Mouse (Mus musculus) R1 (cell line): ENCODE data around the gene Tpk1.
A peak's percentile ranks its signal among the peaks of the same experiment; 100 is the strongest.
"Not testable (repeated sequence)": the region's sequence is repeated elsewhere in the genome, so short reads cannot be mapped to it uniquely, and the experiment has no call there.

ENCODE experiments used
- DNase-seq: peaks from one replicate; pipeline ENCODE4 v3.0.0-alpha.2; 2018; ENCODE audit warnings: low read depth, low spot score

Gene Tpk1

GRCm38 (mm10) chr6:43642375-43642774 is 23.7 kb downstream of the Tpk1 start:
- DNase-seq: no peak

GRCm38 (mm10) chr6:43640621-43641020 is 25.5 kb downstream of the Tpk1 start:
- no peak for DNase-seq

- no peak for DNase-seq
Observed at GRCm38 (mm10) chr6:43638865-43639264, 27.2 kb downstream of the Tpk1 start.

DNA sequence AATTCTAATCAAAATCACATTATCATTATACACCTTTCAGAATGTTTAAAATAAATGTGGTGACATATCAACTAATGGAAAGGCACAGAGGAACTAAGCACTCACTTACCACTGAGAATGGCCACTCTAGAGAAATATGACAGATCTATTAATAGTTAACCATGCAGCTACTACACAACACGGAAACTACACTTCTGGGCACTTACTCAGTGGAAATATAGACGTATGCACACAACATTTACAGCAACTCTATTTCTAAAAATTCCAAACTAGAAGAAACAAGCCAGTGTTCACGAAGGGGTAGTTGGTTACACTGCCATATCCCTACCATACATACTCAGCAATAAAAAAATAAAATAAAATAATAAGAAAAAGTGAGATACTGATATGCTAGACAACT is 28.0 kb downstream of the Tpk1 start:
- no peak for DNase-seq

GRCm38 (mm10) chr6:43636980-43637638 is 29.0 kb downstream of the Tpk1 start:
- DNase-seq: no peak

DNA sequence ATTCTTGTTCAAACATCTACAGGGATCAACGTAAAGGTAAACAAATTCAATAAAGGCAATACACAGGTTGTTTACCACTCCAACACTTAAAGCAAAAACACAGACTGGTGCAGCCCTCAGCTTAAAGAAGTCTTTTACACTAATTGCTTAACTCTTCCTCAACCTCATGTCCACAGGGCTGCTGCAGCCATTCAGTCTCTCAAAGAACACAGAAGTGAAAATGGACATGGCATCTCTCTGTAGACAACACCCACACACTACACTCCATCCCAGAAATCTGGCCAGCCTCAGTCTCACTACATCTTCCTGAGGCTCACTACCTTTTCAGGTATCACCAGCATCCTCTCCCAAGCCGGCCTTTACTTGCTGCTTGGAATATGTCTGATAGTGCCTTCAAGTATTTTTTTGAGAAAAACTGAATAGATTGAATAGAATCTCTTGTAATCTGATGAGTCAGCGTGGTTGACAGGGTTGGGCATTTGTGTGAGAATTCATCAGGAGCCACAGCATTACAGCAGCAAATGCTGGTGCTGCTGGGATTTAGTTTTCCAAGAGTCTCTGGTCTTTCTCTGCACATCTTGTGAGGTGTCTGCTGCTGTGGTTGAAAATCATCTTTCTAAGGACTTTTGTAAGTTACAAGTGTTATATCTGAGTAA is 32.6 kb downstream of the Tpk1 start:
- DNase-seq: no peak

- DNase-seq: no peak
Observed at GRCm38 (mm10) chr6:43632871-43633270, 33.2 kb downstream of the Tpk1 start.

DNA sequence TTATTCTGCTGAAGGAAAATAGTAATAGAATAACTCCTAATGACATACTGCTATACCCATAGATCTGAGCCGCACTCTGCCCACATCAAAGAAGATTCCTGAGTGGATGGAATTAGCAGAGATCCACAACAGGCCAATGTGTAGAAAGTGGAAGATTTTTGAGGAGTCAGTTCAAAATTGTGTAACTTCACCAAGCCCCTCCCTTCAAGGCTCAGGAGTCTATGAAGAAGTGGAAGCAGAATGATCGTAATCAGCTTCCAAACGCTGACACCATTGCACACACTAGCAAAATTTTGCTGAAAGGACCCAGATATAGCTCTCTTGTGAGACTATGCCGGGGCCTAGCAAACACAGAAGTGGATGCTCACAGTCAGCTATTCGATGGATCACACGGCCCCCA is 42.6 kb downstream of the Tpk1 start:
- DNase-seq: not testable (repeated sequence)

- no peak for DNase-seq
Observed at GRCm38 (mm10) chr6:43619258-43619657, 46.8 kb downstream of the Tpk1 start.

DNA sequence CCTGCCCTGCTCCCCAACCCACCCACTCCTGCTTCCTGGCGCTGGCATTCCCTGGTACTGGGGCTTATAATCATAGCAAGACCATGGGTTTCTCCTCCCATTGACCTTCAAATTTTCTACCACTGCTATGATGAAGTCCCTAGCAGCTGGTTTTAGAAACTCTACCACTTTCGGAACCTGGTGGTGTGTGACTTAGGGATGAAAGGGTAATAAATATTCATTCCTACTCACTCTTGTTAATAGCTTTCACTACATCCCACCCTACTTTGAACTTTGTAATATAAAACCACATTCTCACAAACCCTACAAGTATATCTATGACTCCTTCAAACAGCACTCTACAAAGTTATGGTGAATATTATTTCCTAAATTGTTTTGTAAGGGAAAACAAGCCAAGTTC is 54.3 kb downstream of the Tpk1 start:
- DNase-seq: no peak

DNA sequence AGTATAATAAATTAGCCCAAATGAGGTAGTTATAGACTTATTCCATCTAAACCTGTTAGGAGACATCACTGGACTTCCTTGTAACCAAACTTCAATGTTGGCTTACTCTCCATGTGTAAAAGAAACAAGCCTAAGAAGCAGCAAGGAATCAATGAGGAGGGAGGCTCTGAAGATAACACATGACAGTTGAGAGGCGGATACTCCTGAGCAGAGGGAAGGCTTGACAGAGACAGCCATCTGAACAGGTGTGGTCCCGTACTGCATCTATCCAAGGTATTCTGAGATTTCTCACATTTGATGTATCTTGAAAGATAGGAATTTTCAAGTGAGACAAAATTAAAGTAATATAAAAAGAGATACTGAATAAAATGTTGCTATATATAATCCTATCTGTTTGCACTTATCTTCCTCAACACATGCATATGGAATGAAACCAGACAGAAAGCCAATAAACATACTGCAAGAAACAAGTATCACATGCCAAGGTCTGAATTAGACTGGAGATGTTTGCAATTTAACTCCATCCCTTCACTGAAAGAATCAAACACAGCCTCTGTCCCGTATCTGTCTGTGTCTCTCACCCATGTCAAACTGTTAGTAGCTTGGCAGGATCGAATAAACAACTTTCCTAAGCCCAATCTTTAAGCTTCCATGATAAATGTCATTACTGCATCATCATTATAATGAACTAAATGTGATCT is 75.1 kb downstream of the Tpk1 start:
- DNase-seq: no peak

GRCm38 (mm10) chr6:43585274-43585673 is 80.8 kb downstream of the Tpk1 start:
- DNase-seq: no peak

- DNase-seq: no peak
Observed at GRCm38 (mm10) chr6:43581809-43582208, 84.3 kb downstream of the Tpk1 start.

DNA sequence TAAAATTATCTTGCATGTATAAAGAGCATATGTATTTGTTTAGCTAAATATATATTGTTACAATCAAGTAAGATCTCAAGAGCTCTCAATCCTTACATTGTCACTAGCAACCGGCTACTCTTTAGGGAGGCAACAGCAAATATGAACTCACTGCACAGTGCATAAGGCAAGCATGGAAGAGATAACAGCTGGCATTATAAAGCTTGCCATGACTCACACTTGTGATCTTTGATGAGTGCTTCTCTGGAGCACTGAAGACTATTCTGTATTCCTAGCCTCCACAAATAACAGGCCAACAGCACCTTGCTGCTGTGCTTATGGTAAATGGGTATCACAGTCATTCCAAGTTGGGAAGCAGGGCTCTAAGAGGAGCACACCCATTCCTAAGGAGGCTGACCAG is 98.2 kb downstream of the Tpk1 start:
- no peak for DNase-seq

DNA sequence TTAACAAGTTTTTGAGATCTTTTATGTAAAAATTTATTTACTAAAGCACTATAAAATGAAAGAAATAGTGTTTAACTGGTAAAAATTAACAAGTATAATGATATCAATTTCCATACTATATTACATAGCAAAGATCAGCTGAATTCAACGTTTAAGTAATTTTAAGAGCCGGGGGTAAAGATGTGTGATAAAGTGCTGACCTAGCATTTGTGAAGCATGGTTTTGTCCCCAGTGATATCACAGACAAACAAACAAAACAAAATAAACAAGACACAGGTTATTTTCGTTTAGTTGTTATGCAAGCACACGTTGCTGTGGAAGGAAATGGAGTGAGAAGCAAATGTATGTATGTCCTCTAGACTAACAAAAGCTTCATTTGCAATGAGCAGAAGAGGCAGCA is 103.6 kb downstream of the Tpk1 start:
- DNase-seq: no peak

GRCm38 (mm10) chr6:43551410-43551809 is 114.7 kb downstream of the Tpk1 start:
- no peak for DNase-seq

DNA sequence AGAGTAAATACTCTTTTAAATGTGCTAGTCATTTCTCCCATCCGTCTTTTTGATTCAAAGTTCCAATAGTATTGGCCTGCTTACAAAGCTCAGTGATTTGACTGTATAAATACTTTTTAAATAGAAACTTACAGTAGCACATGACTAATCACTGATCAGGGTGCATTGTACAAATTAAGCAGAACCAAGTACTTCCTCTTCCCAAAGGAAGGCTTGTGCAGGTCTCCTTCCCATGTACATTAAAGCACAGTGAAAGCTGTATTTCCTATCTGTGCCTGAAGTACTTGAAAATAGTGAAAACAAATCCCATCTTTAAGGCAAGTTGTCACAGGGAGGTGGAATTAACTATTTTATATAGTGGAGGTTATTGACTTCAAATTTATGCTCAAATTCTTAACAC is 119.5 kb downstream of the Tpk1 start:
- no peak for DNase-seq

GRCm38 (mm10) chr6:43537252-43537870 is 128.7 kb downstream of the Tpk1 start:
- DNase-seq: peak; percentile 12

DNA sequence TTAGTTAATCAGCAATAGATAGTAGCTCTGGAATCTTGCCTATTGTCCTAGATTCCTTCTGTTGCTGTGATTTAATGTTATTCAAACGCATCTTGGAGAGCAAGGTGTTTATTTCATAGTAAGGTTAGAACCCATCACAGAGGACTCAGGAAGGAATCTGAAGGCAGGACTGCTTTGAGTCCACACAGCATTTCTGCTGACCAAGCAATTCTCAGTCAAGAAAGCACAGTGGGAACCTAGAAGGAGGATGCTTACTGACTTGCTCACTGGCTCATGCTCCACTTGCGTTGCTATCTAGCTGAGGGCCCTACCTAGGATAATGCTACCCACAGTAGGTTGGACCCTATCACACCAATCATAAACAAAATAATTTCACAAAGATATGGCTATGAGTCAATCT is 130.6 kb downstream of the Tpk1 start:
- DNase-seq: no peak

DNA sequence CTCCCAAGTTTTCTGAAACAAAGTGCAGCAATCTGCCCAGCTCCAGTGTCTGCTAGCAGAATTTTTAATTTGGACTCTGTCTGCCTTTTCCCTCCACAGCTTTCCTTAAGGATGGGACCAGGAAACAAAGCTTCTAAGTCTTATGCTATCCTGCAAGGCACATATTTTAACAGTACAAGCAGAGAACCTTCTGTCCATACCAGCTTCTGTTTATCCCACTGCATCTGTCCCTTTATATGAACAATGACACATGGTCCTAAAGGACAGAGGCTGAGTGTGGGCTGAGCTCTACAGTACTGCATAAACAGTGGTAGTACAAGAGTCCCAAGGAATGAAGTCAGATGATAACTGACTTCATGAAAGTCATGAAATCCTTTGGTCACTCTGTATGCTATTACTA is 132.8 kb downstream of the Tpk1 start:
- DNase-seq: no peak

DNA sequence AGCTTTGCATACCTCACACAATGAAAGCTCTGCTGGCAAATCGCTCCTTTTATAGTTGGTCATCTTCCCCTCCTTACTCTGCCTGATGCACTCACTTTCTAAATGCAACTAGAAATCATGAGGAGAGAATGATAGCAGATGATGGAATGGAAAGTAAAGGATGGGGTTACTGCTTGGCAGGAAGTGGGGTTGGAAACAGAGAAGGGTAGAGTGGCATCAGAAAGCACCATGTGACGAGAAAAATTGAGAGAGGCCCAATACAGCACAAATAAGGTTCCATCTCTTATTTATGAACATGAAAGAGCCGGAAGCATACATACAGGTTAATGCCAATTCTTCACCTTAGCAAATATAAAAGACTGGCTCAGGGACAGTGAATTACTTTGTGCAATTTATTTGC is 133.3 kb downstream of the Tpk1 start:
- DNase-seq: no peak

GRCm38 (mm10) chr6:43531996-43532395 is 134.1 kb downstream of the Tpk1 start:
- DNase-seq: no peak

DNA sequence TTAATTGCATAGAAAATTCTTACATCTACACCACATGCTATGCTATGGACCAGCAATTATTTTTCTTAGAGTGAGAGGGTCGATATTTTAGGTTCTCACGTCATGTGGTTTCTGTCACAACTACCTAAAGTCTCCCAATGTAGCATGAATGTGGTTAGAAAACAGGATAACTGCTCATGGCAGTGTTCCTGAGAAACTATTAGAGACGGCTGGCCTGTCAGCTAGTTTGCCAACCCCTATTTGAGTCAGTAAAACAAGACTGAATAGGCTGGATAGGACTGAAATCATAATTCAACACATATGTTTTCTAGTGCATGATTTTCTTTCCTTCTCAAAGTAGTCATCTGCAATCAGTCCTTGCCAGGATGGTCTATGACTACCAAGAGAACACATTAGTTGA is 137.1 kb downstream of the Tpk1 start:
- DNase-seq: no peak
